Mouse (Mus musculus): ENCODE measurements around the gene Hs3st6. TPM values are rescaled to one million over a fixed set of nuclear protein-coding genes. Genes with fewer than 3 reads are reported as not detected.

Gene Hs3st6
- polyA plus RNA-seq, 1 experiment from 2014 or later: 0.23 TPM

DNA sequence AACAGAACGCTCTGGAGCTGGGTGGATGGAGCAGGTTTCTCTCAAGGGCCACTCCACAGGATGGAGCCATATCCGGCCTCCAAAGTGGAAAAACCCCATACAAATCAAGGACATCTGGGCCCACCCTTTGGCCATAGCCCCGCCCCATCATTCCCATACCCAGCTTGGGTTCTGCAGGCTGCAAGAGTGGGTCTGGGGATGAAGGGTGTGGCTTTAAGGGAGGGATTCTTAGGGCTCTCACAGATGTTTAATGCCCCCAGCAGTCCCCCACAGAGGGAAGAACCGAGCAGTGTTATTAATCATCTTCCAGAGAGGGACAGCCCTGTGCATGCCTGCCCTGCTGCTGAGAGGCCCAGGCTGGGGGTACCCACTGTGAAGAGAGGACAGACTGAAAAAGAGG is 5.8 kb upstream of the Hs3st6 start:
- 45% methylated on average over 4 of the region's 4 CpGs for WGBS
- Histone ChIP-seq H3K9ac (ENCODE audit: low read length) (no peak overlapping the region), H3K36me3 (ENCODE audit: control insufficient read depth, insufficient read depth, low read length) (no peaks in the 10 kb centered on the region), H3K27me3 (ENCODE audit: control insufficient read depth, insufficient read depth, low read length) (peaks cover 21% of the 10 kb centered on the region), H3K4me1 (ENCODE audit: control insufficient read depth, insufficient read depth, low read length) (no peaks in the 10 kb centered on the region), H3K4me3 (ENCODE audit: low read depth, low read length) (no peak overlapping the region), H3K9me3 (ENCODE audit: control insufficient read depth, low read length) (no peaks in the 10 kb centered on the region), H3K27ac (ENCODE audit: low read depth, low read length) (no peak overlapping the region), H3K4me2 (no peak overlapping the region)
- DNase-seq (ENCODE audit: low spot score, missing footprints) (peak; percentile 56), ATAC-seq (ENCODE audit: low FRiP score) (no peak)

DNA sequence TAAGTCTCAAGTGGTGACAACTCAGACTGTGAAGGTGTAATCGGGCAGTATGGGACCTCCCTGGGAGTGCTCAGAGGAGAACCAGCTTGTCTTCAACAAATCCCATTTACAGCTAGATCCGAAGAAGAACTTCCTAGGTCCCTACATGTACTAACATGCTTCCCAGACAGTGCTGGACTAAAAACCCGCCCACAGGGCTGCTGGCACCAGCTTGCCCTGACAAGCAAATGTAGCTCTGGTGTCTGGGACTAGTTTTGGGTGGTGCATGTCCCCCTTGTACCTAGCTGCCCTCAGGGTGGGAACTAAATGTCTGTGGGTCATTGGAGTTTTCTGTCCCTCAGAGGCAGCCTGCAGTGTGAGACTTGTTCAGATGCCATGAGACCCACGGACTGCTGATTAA is 1.3 kb upstream of the Hs3st6 start:
- Histone ChIP-seq H3K27me3 (ENCODE audit: control insufficient read depth, insufficient read depth, low read length) (peaks cover 52% of the 10 kb centered on the region), H3K4me1 (ENCODE audit: control insufficient read depth, insufficient read depth, low read length) (peaks cover 7% of the 10 kb centered on the region), H3K4me2 (no peak overlapping the region), H3K9me3 (ENCODE audit: control insufficient read depth, low read length) (no peaks in the 10 kb centered on the region), H3K9ac (ENCODE audit: low read length) (no peak overlapping the region), H3K27ac (ENCODE audit: low read depth, low read length) (no peak overlapping the region), H3K4me3 (ENCODE audit: low read depth, low read length) (no peak overlapping the region), H3K36me3 (ENCODE audit: control insufficient read depth, insufficient read depth, low read length) (no peaks in the 10 kb centered on the region)
- DNase-seq (ENCODE audit: low spot score, missing footprints) (peak; percentile 86), ATAC-seq (ENCODE audit: low FRiP score) (no peak)
- 19% methylated on average over 4 of the region's 4 CpGs for WGBS

DNA sequence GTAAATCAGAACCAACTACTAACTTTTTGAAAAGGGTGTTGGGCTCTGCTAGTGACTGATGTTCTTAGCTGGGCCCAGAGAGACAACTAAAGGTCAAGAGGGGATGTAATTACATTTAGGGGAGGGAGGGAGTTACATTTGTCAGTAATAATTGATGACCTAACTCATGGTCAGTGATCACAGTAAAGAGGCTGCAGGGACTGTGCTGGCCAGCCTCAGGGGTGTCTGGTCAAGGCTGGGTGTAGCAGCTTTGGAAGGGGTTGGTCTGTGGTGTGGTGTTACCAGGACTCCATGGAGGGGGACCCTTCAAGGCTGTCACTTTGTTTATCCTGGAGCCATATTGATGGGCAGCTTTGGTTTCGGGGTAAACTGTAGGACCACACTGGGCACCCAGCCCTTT is 4.6 kb downstream of the Hs3st6 start:
- peaks cover 27% of the 10 kb centered on the region for H3K27me3 ChIP-seq (ENCODE audit: control insufficient read depth, insufficient read depth, low read length)
- H3K4me3 ChIP-seq (ENCODE audit: low read depth, low read length): no peak overlapping the region
- DNase-seq (ENCODE audit: low spot score, missing footprints) (no peak), ATAC-seq (ENCODE audit: low FRiP score) (no peak)
- H3K4me2 ChIP-seq: no peak overlapping the region
- H3K36me3 ChIP-seq (ENCODE audit: control insufficient read depth, insufficient read depth, low read length): no peaks in the 10 kb centered on the region
- H3K27ac ChIP-seq (ENCODE audit: low read depth, low read length): no peak overlapping the region
- no peak overlapping the region for H3K9ac ChIP-seq (ENCODE audit: low read length)
- 85% methylated on average over 1 of the region's 1 CpGs for WGBS
- no peaks in the 10 kb centered on the region for H3K9me3 ChIP-seq (ENCODE audit: control insufficient read depth, low read length)
- H3K4me1 ChIP-seq (ENCODE audit: control insufficient read depth, insufficient read depth, low read length): peaks cover 6% of the 10 kb centered on the region

DNA sequence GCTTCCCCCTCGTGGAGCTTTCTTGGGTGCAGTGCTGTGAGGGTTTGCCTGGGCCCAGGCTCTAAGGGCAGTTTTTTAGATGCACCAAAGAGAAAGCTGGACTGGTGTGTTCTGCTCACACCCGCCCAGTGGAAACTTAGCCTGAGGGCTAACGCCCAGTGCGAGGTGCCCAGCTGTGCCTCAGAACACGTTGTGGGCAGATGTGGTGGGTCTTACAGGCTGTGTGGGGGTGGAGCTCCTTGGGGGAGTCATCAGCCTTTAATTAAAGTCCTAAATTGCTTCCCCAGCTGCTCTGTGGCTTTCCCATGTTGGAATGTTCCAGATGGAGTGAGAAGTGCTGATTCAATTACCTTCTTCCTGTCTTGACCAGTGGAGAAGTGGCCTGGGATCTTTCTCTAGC is 8.3 kb downstream of the Hs3st6 start:
- H3K27ac ChIP-seq (ENCODE audit: low read depth, low read length): no peak overlapping the region
- H3K4me2 ChIP-seq: no peak overlapping the region
- DNase-seq (ENCODE audit: low spot score, missing footprints): no peak
- no peaks in the 10 kb centered on the region for H3K27me3 ChIP-seq (ENCODE audit: control insufficient read depth, insufficient read depth, low read length)
- ATAC-seq (ENCODE audit: low FRiP score): no peak
- no peak overlapping the region for H3K9ac ChIP-seq (ENCODE audit: low read length)
- H3K4me1 ChIP-seq (ENCODE audit: control insufficient read depth, insufficient read depth, low read length): no peaks in the 10 kb centered on the region
- H3K4me3 ChIP-seq (ENCODE audit: low read depth, low read length): no peak overlapping the region
- no peaks in the 10 kb centered on the region for H3K9me3 ChIP-seq (ENCODE audit: control insufficient read depth, low read length)
- H3K36me3 ChIP-seq (ENCODE audit: control insufficient read depth, insufficient read depth, low read length): no peaks in the 10 kb centered on the region
- WGBS: 56% methylated on average over 5 of the region's 5 CpGs

DNA sequence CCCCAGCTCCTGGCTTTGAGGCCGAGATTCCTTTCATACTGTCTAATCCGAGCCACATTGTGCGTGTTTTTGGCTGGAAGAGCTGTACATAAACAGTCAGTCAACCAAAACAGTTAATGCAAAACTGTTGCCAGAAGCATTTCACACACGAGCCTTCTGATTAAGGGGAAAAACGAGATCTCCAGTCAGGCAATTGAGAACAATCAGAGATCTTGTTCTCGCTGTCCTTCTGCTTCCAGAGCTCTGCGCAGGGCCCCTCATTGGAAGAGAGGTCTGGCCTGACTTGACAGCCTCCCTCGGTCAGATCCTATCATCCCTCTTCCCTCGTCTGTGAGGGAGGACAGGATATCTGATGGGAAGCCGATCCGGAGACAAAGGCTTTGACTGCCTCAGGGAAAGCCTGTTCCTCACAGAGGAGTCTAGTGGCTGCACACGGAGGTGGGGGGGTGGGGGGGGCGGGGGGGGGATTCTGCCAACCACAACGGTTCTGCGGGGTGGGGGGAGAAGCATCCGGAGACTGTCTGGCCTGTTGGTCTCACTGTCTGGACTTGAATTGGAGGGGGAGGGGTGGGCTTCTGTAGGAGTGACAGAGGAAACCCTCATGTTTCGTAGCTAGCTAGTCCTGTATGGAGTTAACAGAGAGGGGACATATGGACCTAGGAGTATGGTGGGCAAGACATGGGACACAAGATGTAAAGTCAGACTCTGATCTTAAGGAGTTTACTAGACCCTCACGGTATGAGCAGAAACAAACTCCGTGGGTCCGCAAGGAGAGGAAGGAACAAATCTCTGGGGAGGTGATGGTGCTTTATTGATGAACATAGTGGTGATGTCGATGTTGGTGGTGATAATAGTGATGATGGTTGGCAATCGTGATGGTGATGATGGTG is 12.5 kb downstream of the Hs3st6 start:
- no peak for ATAC-seq (ENCODE audit: low FRiP score)
- DNase-seq (ENCODE audit: low spot score, missing footprints): peak; percentile 83
- no peaks in the 10 kb centered on the region for H3K27me3 ChIP-seq (ENCODE audit: control insufficient read depth, insufficient read depth, low read length)
- no peak overlapping the region for H3K4me2 ChIP-seq
- H3K4me1 ChIP-seq (ENCODE audit: control insufficient read depth, insufficient read depth, low read length): no peaks in the 10 kb centered on the region
- no peaks in the 10 kb centered on the region for H3K9me3 ChIP-seq (ENCODE audit: control insufficient read depth, low read length)
- H3K4me3 ChIP-seq (ENCODE audit: low read depth, low read length): no peak overlapping the region
- H3K36me3 ChIP-seq (ENCODE audit: control insufficient read depth, insufficient read depth, low read length): no peaks in the 10 kb centered on the region
- H3K27ac ChIP-seq (ENCODE audit: low read depth, low read length): no peak overlapping the region
- H3K9ac ChIP-seq (ENCODE audit: low read length): no peak overlapping the region
- WGBS: 59% methylated on average over 21 of the region's 22 CpGs

DNA sequence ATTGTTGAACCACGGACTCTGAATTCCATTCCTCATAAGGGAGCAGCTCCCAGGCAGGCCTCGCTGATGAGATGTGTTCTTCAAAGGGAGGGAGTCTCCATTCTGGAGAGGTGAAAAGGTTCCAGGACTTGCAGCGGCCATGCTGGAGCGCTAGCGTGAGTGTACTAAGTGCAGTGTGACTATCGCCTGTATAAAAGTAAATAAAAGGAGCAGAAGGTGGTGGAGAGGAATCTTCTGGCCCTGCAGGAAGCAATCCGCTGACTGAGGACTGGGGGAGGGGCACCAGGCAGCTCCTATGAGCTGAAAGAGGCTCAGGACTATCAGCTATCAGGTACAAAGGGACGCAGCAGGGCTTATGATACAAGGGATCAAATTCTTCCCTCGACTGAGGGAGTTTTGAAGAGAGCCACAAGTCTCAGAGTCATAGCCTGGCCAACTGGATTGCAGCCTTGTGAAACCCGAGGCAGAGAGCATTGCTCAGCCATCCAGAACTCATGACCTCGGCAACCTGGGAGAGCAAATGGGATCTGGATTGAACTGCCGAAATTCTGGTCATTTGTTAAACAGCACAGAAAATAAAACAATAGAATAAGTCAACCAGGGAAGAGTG is 13.6 kb downstream of the Hs3st6 start:
- WGBS: 20% methylated on average over 12 of the region's 12 CpGs
- no peaks in the 10 kb centered on the region for H3K4me1 ChIP-seq (ENCODE audit: control insufficient read depth, insufficient read depth, low read length)
- no peaks in the 10 kb centered on the region for H3K36me3 ChIP-seq (ENCODE audit: control insufficient read depth, insufficient read depth, low read length)
- H3K4me2 ChIP-seq: no peak overlapping the region
- no peak overlapping the region for H3K4me3 ChIP-seq (ENCODE audit: low read depth, low read length)
- H3K9ac ChIP-seq (ENCODE audit: low read length): no peak overlapping the region
- H3K27me3 ChIP-seq (ENCODE audit: control insufficient read depth, insufficient read depth, low read length): no peaks in the 10 kb centered on the region
- ATAC-seq (ENCODE audit: low FRiP score) (no peak), DNase-seq (ENCODE audit: low spot score, missing footprints) (peak; percentile 81)
- no peaks in the 10 kb centered on the region for H3K9me3 ChIP-seq (ENCODE audit: control insufficient read depth, low read length)
- H3K27ac ChIP-seq (ENCODE audit: low read depth, low read length): no peak overlapping the region

DNA sequence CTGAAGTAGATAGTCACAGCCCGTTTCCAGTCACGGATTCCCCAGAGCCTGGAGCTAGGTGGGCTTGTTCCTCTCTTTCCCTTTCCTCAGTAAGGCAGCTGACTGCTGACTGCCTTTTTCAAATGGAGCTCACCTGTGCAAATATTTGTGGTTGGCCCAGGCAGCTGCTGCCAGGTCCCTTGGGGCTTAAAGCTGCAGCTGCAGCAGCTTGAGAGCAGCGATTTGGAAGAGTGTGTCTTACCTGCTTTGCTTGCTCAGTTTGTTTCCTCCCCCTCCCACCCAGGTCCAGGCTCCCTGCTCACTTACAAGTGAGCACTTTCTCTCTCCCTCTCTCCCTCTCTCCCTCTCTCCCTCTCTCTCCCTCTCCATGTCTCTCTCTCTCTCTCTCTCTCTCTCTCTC is 16.4 kb downstream of the Hs3st6 start:
- Histone ChIP-seq H3K27me3 (ENCODE audit: control insufficient read depth, insufficient read depth, low read length) (no peaks in the 10 kb centered on the region), H3K9me3 (ENCODE audit: control insufficient read depth, low read length) (peaks cover 4% of the 10 kb centered on the region; the same call in 1 of the 2 replicates), H3K36me3 (ENCODE audit: control insufficient read depth, insufficient read depth, low read length) (no peaks in the 10 kb centered on the region), H3K4me2 (no peak overlapping the region), H3K9ac (ENCODE audit: low read length) (no peak overlapping the region), H3K4me1 (ENCODE audit: control insufficient read depth, insufficient read depth, low read length) (no peaks in the 10 kb centered on the region), H3K27ac (ENCODE audit: low read depth, low read length) (no peak overlapping the region), H3K4me3 (ENCODE audit: low read depth, low read length) (no peak overlapping the region)
- no peak for ATAC-seq (ENCODE audit: low FRiP score)
- DNase-seq (ENCODE audit: low spot score, missing footprints): peak; percentile 56
- WGBS: 54% methylated on average over 3 of the region's 3 CpGs

DNA sequence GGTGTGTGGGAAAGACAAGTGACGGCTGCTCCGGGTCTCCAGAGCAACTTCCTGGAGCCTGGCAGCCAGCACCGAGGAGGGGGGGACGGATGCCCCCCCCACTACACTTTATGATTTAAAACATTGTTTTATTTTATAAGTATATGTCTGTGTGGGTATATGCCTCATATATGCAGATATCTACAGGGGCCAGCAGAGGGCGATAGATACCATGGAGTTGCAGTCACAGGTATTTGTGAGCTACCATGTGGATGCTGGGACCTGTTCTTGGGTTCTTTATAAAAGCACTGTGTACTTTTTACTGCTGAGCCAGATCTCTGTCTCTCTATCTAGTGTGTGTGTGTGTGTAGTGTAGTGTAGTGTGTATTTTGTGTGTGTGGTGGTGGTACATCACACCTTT is 20.5 kb downstream of the Hs3st6 start:
- no peak overlapping the region for H3K4me2 ChIP-seq
- no peak overlapping the region for H3K4me3 ChIP-seq (ENCODE audit: low read depth, low read length)
- no peaks in the 10 kb centered on the region for H3K36me3 ChIP-seq (ENCODE audit: control insufficient read depth, insufficient read depth, low read length)
- no peak overlapping the region for H3K27ac ChIP-seq (ENCODE audit: low read depth, low read length)
- H3K9me3 ChIP-seq (ENCODE audit: control insufficient read depth, low read length): peaks cover 4% of the 10 kb centered on the region; the same call in 1 of the 2 replicates
- 83% methylated on average over 5 of the region's 5 CpGs for WGBS
- ATAC-seq (ENCODE audit: low FRiP score) (no peak), DNase-seq (ENCODE audit: low spot score, missing footprints) (no peak)
- no peaks in the 10 kb centered on the region for H3K27me3 ChIP-seq (ENCODE audit: control insufficient read depth, insufficient read depth, low read length)
- no peaks in the 10 kb centered on the region for H3K4me1 ChIP-seq (ENCODE audit: control insufficient read depth, insufficient read depth, low read length)
- no peak overlapping the region for H3K9ac ChIP-seq (ENCODE audit: low read length)

DNA sequence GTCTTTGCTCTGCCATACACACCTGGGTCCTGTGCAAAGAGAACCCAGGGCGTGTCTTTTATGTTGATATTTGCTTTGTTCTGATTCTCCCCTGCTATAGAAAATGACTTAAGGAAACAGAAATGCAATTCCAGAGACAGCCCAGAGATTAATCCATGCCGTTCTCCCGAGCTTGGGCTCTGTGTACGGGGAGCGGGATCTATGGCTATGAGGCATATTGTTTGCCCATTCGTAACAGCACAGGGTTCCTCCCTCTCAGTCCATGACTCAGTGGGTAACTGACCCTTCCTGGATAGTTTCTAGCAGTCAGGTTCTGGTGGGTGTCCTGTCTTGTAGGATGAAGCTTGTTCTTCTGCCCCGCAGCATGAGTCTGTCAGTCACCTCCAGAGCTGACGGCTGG is 22.4 kb downstream of the Hs3st6 start:
- WGBS: 82% methylated on average over 8 of the region's 8 CpGs
- Histone ChIP-seq H3K27ac (ENCODE audit: low read depth, low read length) (no peak overlapping the region), H3K4me3 (ENCODE audit: low read depth, low read length) (no peak overlapping the region), H3K4me2 (no peak overlapping the region), H3K36me3 (ENCODE audit: control insufficient read depth, insufficient read depth, low read length) (no peaks in the 10 kb centered on the region), H3K9ac (ENCODE audit: low read length) (no peak overlapping the region), H3K27me3 (ENCODE audit: control insufficient read depth, insufficient read depth, low read length) (no peaks in the 10 kb centered on the region), H3K9me3 (ENCODE audit: control insufficient read depth, low read length) (peaks cover 4% of the 10 kb centered on the region; the same call in 1 of the 2 replicates), H3K4me1 (ENCODE audit: control insufficient read depth, insufficient read depth, low read length) (no peaks in the 10 kb centered on the region)
- ATAC-seq (ENCODE audit: low FRiP score) (no peak), DNase-seq (ENCODE audit: low spot score, missing footprints) (no peak)
